Mouse (Mus musculus) stomach, postnatal 0 days (tissue): Measurements from ENCODE around the gene Gm28539. TPM values are rescaled to one million over a fixed set of nuclear protein-coding genes. Genes with fewer than 3 reads are reported as not detected.

ENCODE experiments used
- ATAC-seq: fragments of 200-750 bp; cut with Nextera tagmentation; 2 replicates; pipeline ENCODE4 v1.8.0; 2017; ENCODE audit not compliant: low FRiP score, low TSS enrichment
- DNase-seq: peaks from one replicate; pipeline ENCODE4 v3.0.0-alpha.2; 2016; ENCODE audit warnings: low spot score
- H3K27ac ChIP-seq: fragments of 300-500 bp; sonication (generic); replicated peaks from 2 replicates; pipeline ENCODE4 v1.5.1; 2014; ENCODE audit warnings: mild to moderate bottlenecking, control low read depth
- H3K27me3 ChIP-seq: fragments of 300-500 bp; sonication (generic); 2 replicates; pipeline ENCODE4 v1.6.1; 2014; ENCODE audit warnings: low read length; ENCODE audit not compliant: control insufficient read depth, insufficient read depth
- H3K36me3 ChIP-seq: fragments of 300-500 bp; sonication (generic); 2 replicates; pipeline ENCODE4 v1.6.1; 2014; ENCODE audit warnings: low read length, mixed read lengths; ENCODE audit not compliant: control insufficient read depth, insufficient read depth
- H3K4me1 ChIP-seq: fragments of 300-500 bp; sonication (generic); replicated peaks from 2 replicates; pipeline ENCODE4 v1.6.1; 2014; ENCODE audit warnings: antibody characterized with exemption; ENCODE audit not compliant: control insufficient read depth, insufficient read depth
- H3K4me2 ChIP-seq: fragments of 300-500 bp; sonication (generic); replicated peaks from 2 replicates; pipeline ENCODE4 v1.6.1; 2014; ENCODE audit warnings: low read depth, mild to moderate bottlenecking, control low read depth, moderate library complexity
- H3K4me3 ChIP-seq: fragments of 300-500 bp; sonication (generic); 2 replicates; pipeline ENCODE4 v1.5.1; 2014; ENCODE audit warnings: low read depth, low read length, control low read depth
- H3K9ac ChIP-seq: fragments of 300-500 bp; sonication (generic); 2 replicates; pipeline ENCODE4 v1.6.1; 2014; ENCODE audit warnings: mild to moderate bottlenecking, low read length, control low read depth, mixed read lengths
- H3K9me3 ChIP-seq: fragments of 300-500 bp; sonication (generic); 2 replicates; pipeline ENCODE4 v1.6.1; 2016; ENCODE audit warnings: low read length; ENCODE audit not compliant: control insufficient read depth
- CTCF ChIP-seq: IDR thresholded peaks from 2 replicates; pipeline ENCODE4 v1.5.1; 2016; ENCODE audit warnings: antibody characterized with exemption, low read depth, mild to moderate bottlenecking, moderate library complexity
- EP300 ChIP-seq: optimal IDR thresholded peaks from 2 replicates; pipeline ENCODE3; 2016; ENCODE audit warnings: antibody characterized with exemption
- WGBS: fragments of 180-500 bp; shearing (Covaris S2); extraction: QIAGEN DNeasy Blood & Tissue Kit; methylation state at CpG from one replicate; pipeline ENCODE4 v1.1.7; 2014; 5-methylcytosine and 5-hydroxymethylcytosine counted together
- polyA plus RNA-seq: library from polyadenylated mRNA; unstranded; fragments of >200 nt; fragmentation: Nextera tagmentation; extraction: Ambion mirVana; gene quantifications from 2 replicates; pipeline ENCODE4 v1.2.1, GENCODE M21; 2015

Gene Gm28539
- polyA plus RNA-seq: not detected in 2 replicates

DNA sequence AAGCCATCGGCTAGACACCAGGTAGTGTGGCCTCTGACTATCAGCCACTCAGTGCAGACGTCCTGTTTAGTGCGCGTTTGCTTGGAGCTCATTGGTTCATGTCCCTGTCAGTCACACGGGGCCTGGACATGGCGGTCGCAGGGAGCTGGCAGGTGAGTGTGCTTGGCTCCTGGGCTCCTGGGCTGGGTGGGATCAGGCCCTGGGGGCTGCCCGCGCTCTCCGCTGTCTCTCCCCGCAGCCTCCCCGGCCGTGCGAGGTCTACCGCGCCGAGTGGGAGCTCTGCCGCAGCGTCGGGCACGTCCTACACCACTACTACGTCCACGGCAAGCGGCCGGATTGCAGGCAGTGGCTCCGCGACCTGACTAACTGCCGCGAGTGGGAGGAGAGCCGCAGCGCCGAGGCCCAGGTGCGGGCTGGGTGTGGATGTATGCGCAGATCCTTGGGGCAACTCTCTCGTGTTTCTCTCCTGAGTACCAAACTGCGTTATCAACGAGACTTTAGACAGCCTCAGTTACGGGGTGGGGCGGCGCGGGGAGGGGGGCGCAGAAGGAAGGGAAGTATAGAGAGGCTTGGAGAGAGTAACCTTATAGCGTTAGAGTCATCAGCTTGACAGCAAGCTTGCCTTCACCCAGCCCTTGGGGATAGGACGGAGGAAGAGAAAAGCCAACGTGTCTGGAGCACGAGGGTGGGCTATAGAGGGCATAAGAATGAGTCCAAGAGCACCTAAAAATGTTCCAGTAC lies at the start of gene Gm28539, which contains the start of gene 2510002D24Rik:
Gene Gm28539, plus strand, starts transcription at position 117 of the 741 bp plus-strand sequence.
Gene 2510002D24Rik, plus strand, starts transcription at position 111 of the 741 bp plus-strand sequence.
- peak within 1 kb of the TSS; percentile 89 for H3K9ac ChIP-seq
- H3K27ac ChIP-seq: peak within 1 kb of the TSS; percentile 92
- peak within 1 kb of the TSS; percentile 81 for H3K4me2 ChIP-seq
- no peaks in the 10 kb centered on the region for H3K27me3 ChIP-seq
- peak; percentile 98 for ATAC-seq
- H3K9me3 ChIP-seq: no peaks in the 10 kb centered on the region
- under 1% methylated on average over 45 of the region's 46 CpGs for WGBS
- no peaks in the 10 kb centered on the region for H3K4me1 ChIP-seq
- peak; percentile 94 for DNase-seq
- TF ChIP-seq EP300 (no peak), CTCF (no peak)
- H3K4me3 ChIP-seq: peak within 1 kb of the TSS; percentile 88
- peaks cover 9% of the 10 kb centered on the region for H3K36me3 ChIP-seq

DNA sequence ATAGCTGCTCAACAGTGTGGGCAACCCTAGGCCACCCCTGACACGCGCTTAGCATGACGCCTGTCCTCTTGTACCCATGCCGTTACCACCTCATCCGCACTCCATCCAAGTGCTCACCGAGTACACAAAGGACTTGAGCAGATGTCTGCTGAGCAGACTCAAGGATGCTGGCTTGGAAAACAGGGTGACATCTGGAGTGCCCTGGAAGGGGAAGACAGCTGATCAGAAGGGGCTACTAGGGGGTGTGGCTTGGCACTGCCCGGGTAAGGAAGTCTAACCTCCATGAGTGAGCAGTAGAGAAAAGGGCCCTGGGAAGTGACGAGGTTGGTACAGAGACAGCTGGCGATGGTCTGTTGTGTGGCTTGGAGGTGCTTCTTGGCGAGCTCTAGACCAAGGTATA lies 49.7 kb upstream of the Gm28539 start:
- Histone ChIP-seq H3K4me3 (no peak overlapping the region), H3K4me1 (no peaks in the 10 kb centered on the region), H3K9me3 (no peaks in the 10 kb centered on the region), H3K27ac (no peak overlapping the region), H3K9ac (no peak overlapping the region), H3K27me3 (no peaks in the 10 kb centered on the region), H3K4me2 (no peak overlapping the region), H3K36me3 (no peaks in the 10 kb centered on the region)
- DNase-seq (no peak), ATAC-seq (no peak)
- TF ChIP-seq EP300: no peak
- no peak for TF ChIP-seq CTCF
- 95% methylated on average over 10 of the region's 10 CpGs for WGBS

DNA sequence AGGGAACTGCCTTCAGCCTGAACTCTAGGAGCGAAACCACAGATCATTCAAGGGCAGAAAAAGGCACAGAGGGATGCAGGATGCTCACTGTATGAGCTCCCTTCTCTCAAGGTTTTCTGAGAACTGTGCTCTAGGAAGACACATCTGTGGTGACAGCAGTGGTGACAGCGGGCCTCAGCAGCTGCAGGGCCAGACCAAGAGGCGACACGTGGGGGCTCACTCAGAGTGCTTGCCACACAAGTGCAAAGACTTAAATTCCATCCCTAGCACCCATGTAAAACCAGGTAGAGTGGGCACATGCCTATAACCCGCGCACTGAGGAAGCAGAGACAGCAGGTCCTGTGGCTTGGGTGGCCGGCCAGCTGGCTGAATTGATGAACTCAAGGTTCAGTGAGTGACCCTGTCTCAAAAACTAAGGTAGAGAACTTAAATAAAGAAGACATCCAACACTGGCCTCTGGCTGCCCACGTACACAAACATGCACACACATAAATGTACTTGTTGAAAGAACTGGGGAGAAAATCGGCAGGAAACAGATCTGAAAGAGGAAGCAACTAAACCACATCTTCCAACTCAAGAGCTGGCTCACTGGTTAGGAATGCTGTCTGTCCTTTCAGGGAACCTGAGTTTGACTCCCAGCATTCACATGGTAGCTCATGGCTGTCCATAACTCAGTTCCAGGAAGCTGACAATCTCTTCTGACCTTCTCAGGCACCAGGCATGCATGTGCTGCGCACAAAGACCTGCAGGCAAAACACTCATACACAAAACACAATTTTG lies 47.6 kb upstream of the Gm28539 start:
- H3K36me3 ChIP-seq: no peaks in the 10 kb centered on the region
- ATAC-seq: no peak
- WGBS: 84% methylated on average over 10 of the region's 10 CpGs
- H3K4me1 ChIP-seq: no peaks in the 10 kb centered on the region
- no peak overlapping the region for H3K4me3 ChIP-seq
- H3K9ac ChIP-seq: no peak overlapping the region
- no peak for TF ChIP-seq EP300
- TF ChIP-seq CTCF: no peak
- no peaks in the 10 kb centered on the region for H3K9me3 ChIP-seq
- no peak for DNase-seq
- no peak overlapping the region for H3K4me2 ChIP-seq
- no peak overlapping the region for H3K27ac ChIP-seq
- H3K27me3 ChIP-seq: no peaks in the 10 kb centered on the region

DNA sequence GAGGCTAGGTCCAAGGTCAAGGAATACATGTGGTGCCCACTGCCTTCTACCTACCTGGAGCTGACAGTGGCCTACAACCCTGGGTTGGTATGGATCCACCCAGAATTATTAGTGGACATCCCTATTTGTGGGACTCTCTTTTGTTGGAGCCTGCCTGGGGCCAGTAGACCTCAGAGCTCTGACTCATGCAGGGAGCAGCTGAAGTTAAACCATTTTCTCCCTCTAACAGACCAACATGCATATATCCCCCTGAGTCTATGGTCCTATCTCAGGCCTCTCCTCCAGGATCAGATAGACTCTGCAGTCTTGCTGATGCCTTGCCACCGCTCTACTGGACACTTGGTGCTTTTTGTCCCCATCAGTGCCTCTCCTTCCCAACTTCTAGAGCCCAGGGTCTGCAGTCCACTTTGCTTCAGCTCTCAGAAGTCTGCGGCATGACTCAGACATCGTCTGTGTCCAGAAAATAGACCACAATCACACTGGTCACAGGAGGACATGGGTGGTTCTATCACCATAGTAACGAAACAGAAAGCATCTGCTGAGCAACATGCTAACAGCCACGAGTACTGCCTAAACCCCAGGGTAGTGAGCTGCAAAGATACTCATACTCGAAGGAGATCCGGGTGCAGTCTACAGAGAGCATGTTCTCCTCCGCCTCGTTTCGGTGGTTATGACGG lies 41.0 kb upstream of the Gm28539 start:
- H3K27me3 ChIP-seq: no peaks in the 10 kb centered on the region
- WGBS: 92% methylated on average over 11 of the region's 11 CpGs
- H3K4me2 ChIP-seq: no peak overlapping the region
- H3K4me3 ChIP-seq: no peak overlapping the region
- H3K27ac ChIP-seq: no peak overlapping the region
- TF ChIP-seq EP300: no peak
- TF ChIP-seq CTCF: no peak
- no peak for ATAC-seq
- H3K9ac ChIP-seq: no peak overlapping the region
- H3K9me3 ChIP-seq: no peaks in the 10 kb centered on the region
- H3K4me1 ChIP-seq: no peaks in the 10 kb centered on the region
- no peaks in the 10 kb centered on the region; the same call in 1 of the 2 replicates for H3K36me3 ChIP-seq
- no peak for DNase-seq

DNA sequence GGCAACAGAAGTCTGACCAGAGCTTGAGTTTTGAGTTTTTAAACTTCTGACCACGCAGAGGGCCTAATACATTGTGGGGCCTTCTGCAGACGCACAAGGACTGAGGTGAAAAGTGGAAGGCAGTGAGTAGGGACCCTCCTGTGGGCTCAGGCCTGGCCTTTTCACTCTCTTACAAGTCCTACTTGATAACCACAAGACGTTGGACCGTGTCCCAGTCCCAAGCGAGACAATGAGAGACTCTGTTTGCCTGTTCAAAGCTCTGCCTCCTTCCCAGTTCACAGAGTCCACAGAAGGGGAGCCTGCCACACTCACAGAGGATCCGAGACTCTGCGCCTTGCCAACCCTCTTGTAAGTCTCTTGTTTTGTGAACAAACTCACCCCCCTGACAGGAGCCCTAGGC lies 39.7 kb upstream of the Gm28539 start:
- H3K36me3 ChIP-seq: no peaks in the 10 kb centered on the region; the same call in 1 of the 2 replicates

More for the DNA sequence above, 39.7 kb upstream of the Gm28539 start:
- ATAC-seq (no peak), DNase-seq (no peak)
- Histone ChIP-seq H3K27ac (no peak overlapping the region), H3K4me3 (no peak overlapping the region), H3K4me2 (no peak overlapping the region), H3K4me1 (no peaks in the 10 kb centered on the region), H3K9me3 (no peaks in the 10 kb centered on the region), H3K9ac (no peak overlapping the region), H3K27me3 (no peaks in the 10 kb centered on the region)
- no peak for TF ChIP-seq CTCF
- no peak for TF ChIP-seq EP300
- WGBS: 85% methylated on average over 7 of the region's 7 CpGs
